Mouse (Mus musculus): ENCODE results near the gene Grm3.

The Grm3 gene

GRCm38 (mm10) chr5:9724956-9725600, at the start of gene Grm3:
TSS of gene Grm3 (minus strand) at chr5:9725170.
- no peak for DNase-seq (ENCODE audit: low read depth)

- no peak for DNase-seq (ENCODE audit: low read depth)
These were observed 30.8 kb upstream of the Grm3 start for GRCm38 (mm10) chr5:9755751-9756150.

- no peak for DNase-seq (ENCODE audit: low read depth)
These were observed 23.2 kb upstream of the Grm3 start for GRCm38 (mm10) chr5:9748184-9748583.

GRCm38 (mm10) chr5:9744120-9744519, 19.1 kb upstream of the Grm3 start:
- no peak for DNase-seq (ENCODE audit: low read depth)

- no peak for DNase-seq (ENCODE audit: low read depth)
These were observed 765 bp upstream of the Grm3 start for GRCm38 (mm10) chr5:9725601-9726268.

- no peak for DNase-seq (ENCODE audit: low read depth)
These were observed 549 bp downstream of the Grm3 start for GRCm38 (mm10) chr5:9724287-9724955.

GRCm38 (mm10) chr5:9721136-9721535, 3.8 kb downstream of the Grm3 start:
- DNase-seq (ENCODE audit: low read depth): no peak

- DNase-seq (ENCODE audit: low read depth): no peak
These were observed 8.7 kb downstream of the Grm3 start for GRCm38 (mm10) chr5:9716295-9716694.

GRCm38 (mm10) chr5:9707096-9707495, 17.9 kb downstream of the Grm3 start:
- no peak for DNase-seq (ENCODE audit: low read depth)

GRCm38 (mm10) chr5:9703385-9704009, 21.5 kb downstream of the Grm3 start:
- no peak for DNase-seq (ENCODE audit: low read depth)

GRCm38 (mm10) chr5:9702656-9703384, 22.1 kb downstream of the Grm3 start:
- no peak for DNase-seq (ENCODE audit: low read depth)

GRCm38 (mm10) chr5:9692333-9692732, 32.6 kb downstream of the Grm3 start:
- no peak for DNase-seq (ENCODE audit: low read depth)

GRCm38 (mm10) chr5:9690599-9691242, 34.2 kb downstream of the Grm3 start:
- DNase-seq (ENCODE audit: low read depth): no peak

- no peak for DNase-seq (ENCODE audit: low read depth)
These were observed 34.8 kb downstream of the Grm3 start for GRCm38 (mm10) chr5:9690192-9690591.

GRCm38 (mm10) chr5:9683204-9683603, 41.8 kb downstream of the Grm3 start:
- DNase-seq (ENCODE audit: low read depth): no peak

- no peak for DNase-seq (ENCODE audit: low read depth)
These were observed 56.0 kb downstream of the Grm3 start for GRCm38 (mm10) chr5:9669002-9669401.

GRCm38 (mm10) chr5:9663416-9663815, 61.6 kb downstream of the Grm3 start:
- no peak for DNase-seq (ENCODE audit: low read depth)

GRCm38 (mm10) chr5:9661870-9662589, 62.9 kb downstream of the Grm3 start:
- no peak for DNase-seq (ENCODE audit: low read depth)

- no peak for DNase-seq (ENCODE audit: low read depth)
These were observed 86.4 kb downstream of the Grm3 start for GRCm38 (mm10) chr5:9638612-9639011.

GRCm38 (mm10) chr5:9627220-9627619, 97.8 kb downstream of the Grm3 start:
- no peak for DNase-seq (ENCODE audit: low read depth)

GRCm38 (mm10) chr5:9624396-9624795, 100.6 kb downstream of the Grm3 start:
- DNase-seq (ENCODE audit: low read depth): no peak
